Mouse (Mus musculus) thymus, adult 2 months (tissue): ENCODE data around the gene Cfap300.

Experiments used
- CTCF ChIP-seq: fragments of 200-500 bp; IDR thresholded peaks from 2 replicates; pipeline ENCODE4 v1.5.1; 2012; ENCODE audit warnings: mild to moderate bottlenecking, control low read depth, low read length, moderate library complexity, borderline replicate concordance; ENCODE audit not compliant: control insufficient read depth, poor library complexity, insufficient read depth; ENCODE audit errors: extremely low read depth
- POLR2A ChIP-seq: fragments of 200-500 bp; IDR thresholded peaks from 2 replicates; pipeline ENCODE4 v1.6.1; 2012; ENCODE audit warnings: mild to moderate bottlenecking, low read length, control low read depth, moderate library complexity; ENCODE audit not compliant: control insufficient read depth, poor library complexity, insufficient read depth; ENCODE audit errors: extremely low read depth

DNA sequence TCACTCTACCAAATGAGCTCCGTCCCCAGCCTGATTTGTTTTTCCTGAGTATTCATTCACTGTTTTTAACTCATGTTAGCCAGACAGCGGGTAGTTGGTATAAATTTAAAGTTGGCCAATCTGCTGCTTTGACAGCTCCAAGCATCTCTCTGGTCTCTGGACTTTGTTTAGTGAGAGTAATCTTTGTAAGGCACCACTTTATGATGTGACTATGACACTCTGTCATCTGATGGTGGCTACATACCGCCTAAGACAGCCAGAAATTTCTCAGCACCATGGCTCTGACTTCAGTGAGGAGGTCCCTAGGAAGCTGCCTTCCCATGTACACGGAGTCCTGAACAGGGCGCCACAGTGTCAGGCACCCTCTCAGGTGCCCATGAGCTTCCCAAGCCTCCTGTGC lies 24.0 kb downstream of the Cfap300 start:
- no peak for TF ChIP-seq CTCF
- no peak for TF ChIP-seq POLR2A
